Mouse (Mus musculus): ENCODE results near the gene Mrgpre.

The Mrgpre gene

GRCm38 (mm10) chr7:143783996-143784829 lies at the start of gene Mrgpre:
Mrgpre (minus strand) TSS chr7:143784500.
- peak; percentile 94 for DNase-seq (ENCODE audit: low read depth, low spot score)

DNA sequence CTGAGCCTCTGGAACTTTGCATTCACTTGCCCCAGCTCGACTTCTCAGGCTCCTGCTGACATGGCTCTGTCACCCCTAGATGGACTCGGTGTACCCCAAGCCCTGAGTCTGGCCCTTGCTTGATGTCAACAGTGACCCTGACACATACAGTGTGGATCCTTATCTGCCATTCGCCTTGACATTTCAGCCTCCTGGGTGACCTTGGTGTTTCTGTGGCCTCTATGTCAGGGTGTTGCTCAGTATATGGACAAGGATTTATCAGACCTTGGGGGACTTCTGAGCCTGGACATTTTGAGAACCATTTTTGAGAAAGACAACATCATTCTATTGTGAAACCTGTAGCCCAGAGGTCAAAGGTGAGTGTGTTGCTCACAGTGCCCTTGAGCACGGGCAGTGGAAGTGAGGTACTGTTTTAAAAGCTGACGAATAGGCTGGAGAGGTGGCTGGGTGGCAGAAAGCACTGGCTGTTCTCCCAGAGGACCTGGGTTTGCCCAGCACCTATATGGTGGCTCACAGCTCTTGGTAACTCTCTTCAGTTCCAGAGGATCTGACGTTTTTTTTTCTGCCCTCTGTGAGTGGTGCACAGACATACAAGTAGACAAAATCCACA lies 49.4 kb upstream of the Mrgpre start:
- DNase-seq (ENCODE audit: low read depth, low spot score), result no peak

- DNase-seq (ENCODE audit: low read depth, low spot score), result no peak
These were observed 48.3 kb upstream of the Mrgpre start for GRCm38 (mm10) chr7:143832611-143833010.

DNA sequence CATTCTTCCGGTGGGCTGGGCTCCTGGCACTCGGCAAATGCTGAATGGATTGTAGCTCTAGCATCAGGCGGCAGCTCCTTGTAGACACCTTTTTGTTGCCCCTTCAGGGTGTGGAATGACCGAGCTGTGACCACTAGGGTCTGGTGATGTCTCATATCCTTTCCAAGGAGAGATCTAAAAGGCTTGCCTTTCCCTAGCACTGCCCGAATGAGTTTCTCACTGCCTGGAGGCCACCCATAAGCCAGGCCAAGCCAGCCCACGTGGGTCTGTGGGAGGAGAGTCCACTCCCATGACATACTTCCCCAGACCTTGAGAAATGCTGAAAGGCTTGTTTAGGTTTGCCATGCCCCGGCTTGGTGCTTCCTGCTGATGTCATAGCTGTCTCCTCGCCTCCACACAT lies 47.9 kb upstream of the Mrgpre start:
- DNase-seq (ENCODE audit: low read depth, low spot score), result no peak

DNA sequence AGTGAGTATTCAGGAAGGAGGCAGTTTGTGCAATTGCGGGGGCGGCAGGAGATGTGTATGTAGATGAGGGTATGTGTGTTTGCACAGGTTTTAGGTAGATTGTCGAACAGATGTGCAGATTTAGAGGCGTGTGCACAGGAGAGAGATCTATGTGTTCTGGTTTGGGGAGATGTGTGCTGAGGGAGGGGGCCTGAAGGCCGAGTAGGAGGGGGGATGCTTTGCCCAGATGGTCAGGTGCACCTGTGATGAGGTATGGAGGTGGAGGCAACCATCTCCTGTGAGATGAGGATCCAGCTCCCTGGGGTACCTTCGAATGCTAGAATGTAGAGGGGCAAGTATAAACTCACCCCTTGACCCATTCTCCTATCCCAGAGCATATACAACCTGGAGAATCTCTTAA lies 46.1 kb upstream of the Mrgpre start:
- no peak for DNase-seq (ENCODE audit: low read depth, low spot score)

GRCm38 (mm10) chr7:143829504-143830331 lies 45.4 kb upstream of the Mrgpre start:
- DNase-seq (ENCODE audit: low read depth, low spot score), result peak; percentile 97

- DNase-seq (ENCODE audit: low read depth, low spot score), result no peak
These were observed 42.7 kb upstream of the Mrgpre start for GRCm38 (mm10) chr7:143826985-143827384.

DNA sequence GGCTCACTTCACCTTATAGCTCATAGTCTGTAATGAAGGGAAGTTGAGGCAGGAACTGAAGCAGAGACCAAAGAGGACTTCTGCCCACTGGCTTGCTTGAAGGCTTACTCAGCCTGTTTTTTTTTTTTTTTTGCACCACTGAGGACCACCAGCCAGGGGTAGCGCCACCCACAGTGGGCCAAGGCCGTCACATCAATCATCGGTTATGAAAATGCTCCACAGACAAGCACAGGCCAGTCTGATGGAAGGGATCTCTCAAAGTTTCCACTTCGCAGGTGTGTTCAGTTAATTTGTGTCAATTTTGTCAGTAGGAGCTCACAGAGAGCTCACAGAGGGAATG lies 38.9 kb upstream of the Mrgpre start:
- DNase-seq (ENCODE audit: low read depth, low spot score), result no peak

DNA sequence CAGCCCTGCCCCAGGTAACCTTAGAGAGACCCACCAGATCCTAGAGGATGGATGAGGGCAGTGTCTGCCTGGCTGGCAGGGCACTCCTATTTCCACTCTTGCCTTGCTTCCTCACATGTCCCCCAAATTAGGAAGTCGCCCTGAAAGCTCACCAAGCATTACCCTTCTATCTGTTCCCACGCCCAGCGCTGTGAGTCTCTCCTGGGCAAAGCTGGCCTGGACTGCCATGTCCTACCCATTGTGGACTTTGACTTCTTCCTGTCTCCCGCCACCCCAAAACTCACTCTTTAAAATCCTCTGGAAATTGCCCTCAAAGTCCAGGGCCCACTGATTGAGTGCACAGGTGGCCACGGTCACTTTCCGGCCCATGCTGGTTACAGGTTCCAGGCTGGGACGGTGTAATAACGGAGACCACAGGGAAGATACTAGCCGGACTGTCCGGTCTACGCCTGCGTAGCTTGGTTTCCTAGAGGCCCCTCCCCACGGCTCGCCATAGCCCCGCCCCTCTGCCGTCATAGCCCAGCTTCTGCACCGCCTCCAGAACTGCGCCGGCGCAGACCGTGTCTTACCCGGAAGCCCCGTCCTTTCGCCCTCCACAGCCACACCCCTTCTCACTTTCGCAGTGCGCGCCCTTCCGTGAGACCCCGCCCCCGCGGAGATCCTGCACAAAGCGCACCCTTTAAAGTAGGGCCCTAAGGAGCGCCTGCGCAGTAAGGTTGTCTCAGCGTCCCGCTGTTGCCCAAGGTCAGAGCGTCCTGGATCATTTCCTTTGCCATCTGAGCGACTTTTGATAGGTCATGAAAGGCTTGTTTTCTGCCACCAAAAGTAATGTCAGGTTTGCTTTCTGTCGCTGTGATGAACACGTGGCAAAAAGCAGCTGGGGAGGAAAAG lies 38.3 kb upstream of the Mrgpre start, which contains the start of the genes Nadsyn1 and Dhcr7:
Nadsyn1 (minus strand) TSS at position 475 of the 891 bp plus-strand sequence.
Dhcr7 (plus strand) TSS at position 771 of the 891 bp plus-strand sequence.
- DNase-seq (ENCODE audit: low read depth, low spot score), result peak; percentile 97

DNA sequence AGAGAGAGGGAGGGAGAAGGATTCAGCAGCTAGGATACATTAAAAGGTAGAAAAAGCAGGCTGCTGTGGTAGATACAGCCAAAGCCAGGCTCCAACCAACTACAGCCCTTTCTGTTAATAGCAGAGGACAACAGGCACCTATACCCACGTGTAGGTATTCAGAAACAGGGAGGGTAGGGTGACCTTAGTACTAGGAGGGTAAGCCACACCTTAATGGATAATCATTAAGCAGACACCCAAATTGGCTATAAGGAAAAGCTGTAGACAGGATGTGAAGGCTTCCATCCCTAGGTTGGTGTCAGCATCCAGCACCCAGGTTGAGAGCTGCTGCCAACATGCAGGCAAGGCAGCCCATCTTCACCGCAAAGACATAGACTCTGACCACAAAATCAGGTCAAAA lies 36.9 kb upstream of the Mrgpre start:
- no peak for DNase-seq (ENCODE audit: low read depth, low spot score)

GRCm38 (mm10) chr7:143819201-143819600 lies 34.9 kb upstream of the Mrgpre start:
- DNase-seq (ENCODE audit: low read depth, low spot score), result peak; percentile 40

DNA sequence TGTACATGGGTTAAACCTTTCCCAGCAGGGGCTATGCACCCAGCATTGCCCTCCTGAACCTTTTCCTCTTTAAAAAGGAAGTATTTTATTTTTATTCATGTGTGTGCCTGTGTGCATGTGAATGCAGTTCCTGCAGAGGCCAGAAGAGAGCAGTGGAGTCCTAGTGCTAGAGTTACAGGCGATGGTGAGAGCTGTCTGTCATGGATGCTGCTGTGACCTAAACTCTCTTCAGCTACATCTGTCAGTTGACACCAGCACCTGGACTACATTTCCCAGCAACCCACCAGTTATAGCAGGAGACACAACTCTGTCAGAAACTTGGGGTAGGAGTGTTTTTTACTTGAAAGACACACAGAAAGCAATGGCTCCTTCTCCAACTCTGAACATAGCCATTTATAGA lies 24.6 kb upstream of the Mrgpre start:
- DNase-seq (ENCODE audit: low read depth, low spot score), result peak; percentile 42

DNA sequence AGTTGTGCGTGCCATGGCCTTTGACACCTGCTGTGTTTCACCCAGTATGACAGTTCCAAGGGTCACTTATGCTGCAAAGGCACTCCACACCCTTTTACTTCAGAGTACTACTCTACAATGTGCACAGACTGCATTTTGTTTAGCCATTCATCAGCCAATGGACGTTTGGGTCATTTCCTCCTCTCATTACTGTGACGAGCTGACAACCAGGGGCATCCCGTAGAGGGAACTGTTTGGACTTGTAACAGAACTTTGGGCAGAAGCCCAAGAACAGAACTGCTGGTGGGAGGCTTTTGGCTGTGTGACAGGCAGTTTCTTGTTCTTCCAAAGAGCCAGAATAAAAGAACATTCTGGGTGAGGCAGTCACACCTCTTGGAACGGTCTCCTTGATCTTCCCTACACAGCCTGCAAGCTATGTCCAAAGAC lies 20.9 kb upstream of the Mrgpre start:
- DNase-seq (ENCODE audit: low read depth, low spot score), result no peak

DNA sequence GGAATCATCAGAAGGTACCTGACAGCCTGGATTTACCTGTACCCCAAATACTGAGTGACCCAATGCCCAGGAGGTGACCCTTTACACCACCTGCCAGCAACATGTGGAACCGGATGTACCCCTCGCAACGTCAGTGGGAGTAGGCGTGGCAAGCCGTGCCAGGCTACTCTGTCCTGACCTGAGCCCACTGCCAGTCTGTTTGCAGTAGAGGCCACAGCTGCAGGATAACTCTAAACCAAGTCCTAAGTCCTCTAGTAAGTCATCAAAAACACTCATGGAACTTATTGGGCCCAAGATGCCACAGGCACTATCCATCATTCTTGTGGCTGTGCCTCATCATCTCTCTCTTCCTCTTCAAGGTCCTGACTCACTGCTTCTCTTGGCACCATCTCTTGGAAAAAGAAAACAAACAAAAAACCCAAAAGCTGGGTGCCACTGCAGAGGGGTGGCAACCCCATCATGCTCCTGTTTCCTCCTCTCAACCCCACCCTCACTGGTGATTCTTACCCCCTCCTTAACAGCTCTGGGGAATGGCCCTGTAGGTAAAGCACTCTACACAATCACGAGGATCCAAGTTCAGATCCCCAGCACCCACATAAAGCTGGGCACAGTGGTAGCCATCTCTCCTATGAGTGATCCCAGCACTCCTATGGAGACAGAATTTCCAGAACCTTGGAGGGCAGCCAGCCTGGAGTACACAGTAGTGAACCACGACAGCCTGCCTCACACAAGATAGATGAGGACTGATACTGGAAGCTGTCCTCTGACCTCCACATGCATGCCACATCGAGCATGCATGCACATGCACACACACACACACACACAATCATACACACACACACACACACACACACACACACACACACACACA lies 17.1 kb upstream of the Mrgpre start:
- DNase-seq (ENCODE audit: low read depth, low spot score), result peak; percentile 80

GRCm38 (mm10) chr7:143800770-143801169 lies 16.5 kb upstream of the Mrgpre start:
- no peak for DNase-seq (ENCODE audit: low read depth, low spot score)

DNA sequence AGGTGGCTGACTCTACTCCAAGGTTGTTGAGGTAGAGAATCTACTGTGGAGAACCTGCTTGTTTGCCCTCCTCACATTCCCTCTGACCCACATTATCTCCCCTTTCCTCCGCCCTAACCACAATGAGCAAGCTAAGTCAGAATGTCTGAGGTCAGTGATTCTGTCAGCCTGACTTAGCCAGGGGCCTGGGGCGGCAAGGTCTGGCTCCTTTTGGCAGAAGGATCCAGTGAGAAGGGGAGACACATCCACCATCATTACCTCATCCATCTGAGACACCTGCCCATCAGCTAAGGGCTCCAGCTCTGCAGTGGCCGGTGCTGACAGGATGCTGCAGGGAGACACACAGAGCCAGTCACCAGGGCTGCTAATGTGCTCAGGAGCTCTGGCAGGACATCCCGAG lies 14.5 kb upstream of the Mrgpre start:
- DNase-seq (ENCODE audit: low read depth, low spot score), result peak; percentile 56

DNA sequence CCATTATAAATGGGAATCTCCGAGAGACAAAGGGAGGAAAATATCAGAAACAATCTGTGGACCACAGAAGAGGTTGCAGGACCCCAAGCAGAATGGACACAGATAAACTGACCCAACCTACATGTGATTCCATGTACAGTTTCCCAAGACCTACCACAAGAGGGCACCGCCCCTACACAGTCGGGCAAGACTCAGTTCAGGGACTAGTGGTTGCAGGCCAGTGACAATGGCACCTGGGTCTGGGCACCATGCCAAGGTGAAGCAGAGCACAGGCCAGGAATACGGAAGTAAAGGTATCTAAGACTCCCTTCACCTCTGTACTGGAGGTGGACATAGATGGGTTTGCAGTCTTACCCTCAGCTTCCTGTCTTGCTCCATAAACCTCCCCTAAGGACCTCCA lies 8.8 kb upstream of the Mrgpre start:
- peak; percentile 55 for DNase-seq (ENCODE audit: low read depth, low spot score)

GRCm38 (mm10) chr7:143792336-143792985 lies 8.2 kb upstream of the Mrgpre start:
- DNase-seq (ENCODE audit: low read depth, low spot score), result no peak

DNA sequence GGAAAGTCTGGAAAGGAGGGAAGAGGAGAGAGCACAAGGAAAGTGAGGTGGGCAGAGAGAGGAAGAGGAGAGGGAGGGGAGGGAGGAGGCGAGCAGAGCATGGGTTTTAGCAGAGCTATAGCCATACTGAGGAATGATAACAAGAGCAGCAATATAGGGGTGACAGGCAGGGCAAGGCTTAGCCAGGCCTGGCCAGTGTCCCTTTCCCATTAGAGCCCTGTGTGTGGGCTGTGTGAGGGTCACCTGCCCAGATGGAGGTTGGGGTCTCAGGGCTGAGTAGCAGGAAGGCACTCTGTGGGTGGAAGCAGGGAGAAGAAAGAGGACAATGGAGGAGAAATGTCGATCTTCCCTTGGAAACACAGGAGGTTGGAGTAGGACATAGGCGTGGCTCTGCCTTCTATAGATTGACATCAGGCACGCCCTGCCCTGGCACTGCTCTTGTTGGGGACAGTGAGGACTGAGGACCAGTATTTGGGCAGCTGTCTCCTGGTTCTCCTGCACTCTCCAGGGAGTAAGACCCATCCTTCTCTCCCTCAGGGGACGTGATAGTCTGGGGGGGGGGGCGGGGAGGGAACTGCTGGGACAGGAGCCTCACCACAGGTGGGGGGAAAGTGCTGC lies 813 bp downstream of the Mrgpre start:
- peak; percentile 68 for DNase-seq (ENCODE audit: low read depth, low spot score)
